Mouse (Mus musculus) kidney, postnatal 25 days (tissue): Measurements from ENCODE around the gene Slc22a3.

Source experiments
- DNase-seq, 2 experiments: peaks; one replicate each; pipeline ENCODE4 v3.0.0; 2021; ENCODE audit warnings: mixed read lengths in 2 of 2

Gene Slc22a3

GRCm38 (mm10) chr17:12396163-12396677, 111.3 kb downstream of the Slc22a3 start:
- no peak for DNase-seq

GRCm38 (mm10) chr17:12388239-12388638, 119.3 kb downstream of the Slc22a3 start:
- DNase-seq = peak; percentile 59 to 65

DNA sequence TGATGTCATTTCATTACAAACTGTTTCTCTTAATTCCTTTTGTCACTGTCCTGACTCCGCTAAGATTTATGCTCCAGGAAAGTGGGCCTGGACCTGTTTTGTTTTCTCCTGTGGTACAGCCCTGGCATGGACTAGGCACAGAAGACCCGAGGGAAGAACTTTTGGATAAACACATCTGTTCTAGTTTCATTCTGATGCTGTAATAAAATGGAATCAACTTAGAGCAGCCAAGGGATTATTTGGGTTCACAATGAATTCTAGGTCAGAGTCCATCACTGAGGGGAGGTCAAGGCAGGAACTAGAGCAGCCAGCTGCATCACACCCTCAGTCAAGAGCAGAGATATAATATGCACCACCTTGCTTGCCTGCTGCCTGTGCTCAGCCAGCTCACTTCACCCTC, 119.7 kb downstream of the Slc22a3 start:
- no peak for DNase-seq

- no peak for DNase-seq
Measured at GRCm38 (mm10) chr17:12385049-12385794, 122.3 kb downstream of the Slc22a3 start.

DNA sequence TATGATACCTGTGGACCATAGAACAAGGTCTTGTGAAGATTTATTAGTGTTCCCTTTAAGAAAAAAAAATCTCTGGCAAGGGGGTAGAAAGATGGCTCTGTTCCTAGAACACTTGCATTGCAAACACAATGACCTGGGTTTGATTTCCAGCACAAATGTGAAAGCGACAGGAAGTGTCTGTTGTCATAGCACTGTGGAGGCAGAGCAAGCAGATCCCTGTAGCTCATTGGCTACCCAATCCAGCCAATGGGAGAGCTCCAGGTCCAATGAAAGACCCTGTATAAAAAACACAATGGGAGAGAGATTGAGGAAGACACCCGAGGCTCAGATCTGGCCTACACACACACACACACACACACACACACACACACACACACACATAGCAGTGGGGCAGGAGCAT, 125.0 kb downstream of the Slc22a3 start:
- no peak for DNase-seq

DNA sequence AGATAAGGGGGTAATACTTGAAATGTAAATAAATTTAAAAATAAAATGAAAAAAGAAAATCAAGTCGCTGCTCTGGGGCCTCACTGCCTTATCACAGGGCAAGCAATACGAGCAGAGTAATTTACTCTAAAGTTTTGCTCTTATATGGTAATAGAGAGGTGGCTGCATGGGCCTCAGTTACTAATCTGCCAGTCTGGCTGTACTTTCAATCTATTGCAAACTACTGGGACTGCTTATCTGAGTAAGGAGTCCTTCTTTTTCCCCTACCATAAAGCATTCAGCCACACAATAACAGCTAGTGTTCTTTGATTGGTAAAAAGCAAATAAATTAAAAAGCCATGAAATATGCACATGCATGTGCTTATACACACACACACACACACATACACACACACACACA, 125.9 kb downstream of the Slc22a3 start:
- DNase-seq = no peak

GRCm38 (mm10) chr17:12380287-12380686, 127.2 kb downstream of the Slc22a3 start:
- DNase-seq = no peak

DNA sequence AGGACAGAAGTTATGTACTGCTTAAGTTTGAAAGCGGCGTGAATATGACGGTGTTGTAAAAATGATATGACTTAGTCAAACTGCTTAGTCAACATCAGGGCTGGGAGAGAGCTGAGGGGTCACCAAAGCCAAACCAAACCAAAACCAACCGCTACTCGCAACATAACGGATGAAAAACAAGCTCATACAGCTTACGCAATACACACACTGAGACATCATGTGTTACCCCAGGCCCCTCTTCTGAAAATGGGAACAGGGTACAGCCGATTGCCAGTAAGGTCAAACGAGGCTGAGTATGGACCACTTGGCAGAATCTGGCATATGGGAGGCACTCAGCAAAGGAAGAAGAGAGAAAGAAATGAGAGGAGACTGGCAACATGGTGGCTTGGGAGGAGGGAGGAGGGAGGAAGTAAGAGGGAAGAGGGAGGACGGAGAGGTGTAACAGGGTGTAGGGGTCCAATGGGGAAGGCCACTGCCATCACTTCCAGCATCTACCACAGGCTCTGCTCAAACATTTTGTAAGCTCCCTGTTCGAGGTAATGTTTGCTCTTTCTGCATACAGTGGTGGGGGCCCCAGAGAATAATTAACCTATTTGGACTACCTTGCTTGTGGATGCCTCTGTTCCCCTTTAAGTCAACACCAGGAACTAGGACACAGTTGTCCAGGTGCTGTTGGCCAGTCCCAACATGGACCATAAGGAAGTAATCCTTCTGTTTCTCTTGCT, 129.4 kb downstream of the Slc22a3 start, which contains the start of gene Plg:
Gene Plg (plus strand): TSS at position 628 of the 725 bp plus-strand sequence.
- DNase-seq = no peak

- DNase-seq = no peak
Measured at GRCm38 (mm10) chr17:12373601-12374144, 133.8 kb downstream of the Slc22a3 start.

DNA sequence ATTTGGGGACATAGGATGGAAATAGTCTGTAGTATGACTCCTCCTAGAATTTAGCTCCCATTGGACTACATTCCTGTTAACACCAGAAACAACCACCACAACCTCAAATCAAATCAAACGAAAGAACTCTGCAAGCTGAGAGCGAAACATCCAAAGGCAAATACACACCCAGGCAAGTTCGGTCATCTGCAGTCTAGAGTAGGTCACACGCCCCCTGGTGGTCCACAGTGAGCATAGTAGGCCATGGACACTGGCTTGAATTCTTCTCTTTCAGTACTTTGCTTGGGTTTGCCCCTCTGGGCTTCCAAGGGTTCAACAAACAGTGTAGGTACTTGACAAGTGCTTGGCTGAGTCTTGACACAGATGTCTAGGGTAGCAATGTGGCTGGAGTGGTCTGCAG, 135.5 kb downstream of the Slc22a3 start:
- DNase-seq = peak; percentile 78 to 88

DNA sequence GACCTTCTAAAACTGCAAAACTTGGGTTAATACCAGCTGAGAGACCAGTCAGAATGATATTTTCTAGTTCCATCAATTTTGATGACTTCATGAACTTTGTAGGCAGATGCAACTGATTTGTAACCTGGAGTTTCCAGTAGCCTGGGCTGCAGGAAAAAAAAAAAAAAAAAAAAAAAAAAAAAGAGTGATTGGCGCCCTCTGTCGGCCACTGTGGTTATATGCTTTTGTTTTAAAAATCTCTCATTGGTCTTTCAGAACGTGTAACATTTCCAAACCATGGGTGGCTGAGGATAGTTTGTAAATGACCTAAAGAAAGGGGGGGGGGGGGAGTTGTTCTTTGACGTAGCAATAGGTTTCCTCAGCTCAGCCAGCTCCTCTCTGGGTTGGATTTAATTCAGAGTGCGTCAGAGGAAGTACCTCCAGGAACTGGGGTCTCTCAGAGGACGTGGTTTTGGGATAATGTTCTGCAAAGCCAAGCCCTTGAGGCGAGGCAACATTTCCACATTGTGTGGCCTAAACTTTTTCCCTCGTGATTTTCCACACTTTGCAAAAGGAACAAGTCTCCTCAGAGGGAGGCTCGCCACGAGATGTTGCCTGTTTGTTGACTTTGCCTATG, 136.1 kb downstream of the Slc22a3 start:
- DNase-seq = peak; percentile 24 to 45

DNA sequence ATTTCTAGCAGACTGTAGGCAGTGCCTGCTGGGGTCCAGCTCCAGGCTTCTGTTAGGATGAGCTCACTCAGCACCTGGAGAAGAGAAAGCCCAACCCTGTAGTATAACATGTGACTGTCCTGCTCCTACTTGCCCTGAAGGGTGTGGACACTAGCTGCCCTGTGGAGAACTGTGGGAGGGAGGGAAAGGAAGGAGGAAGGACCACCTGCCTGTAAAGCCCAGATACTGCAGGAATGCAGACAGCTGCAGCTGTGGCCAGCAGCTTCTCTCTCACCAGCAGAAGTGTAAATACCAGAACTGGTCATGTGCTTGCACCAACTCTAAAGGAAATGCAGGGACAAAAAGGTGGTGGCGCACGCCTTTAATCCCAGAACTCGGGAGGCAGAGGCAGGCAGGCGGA, 137.2 kb downstream of the Slc22a3 start:
- peak in 1 of 2 experiments; percentile 32 for DNase-seq

DNA sequence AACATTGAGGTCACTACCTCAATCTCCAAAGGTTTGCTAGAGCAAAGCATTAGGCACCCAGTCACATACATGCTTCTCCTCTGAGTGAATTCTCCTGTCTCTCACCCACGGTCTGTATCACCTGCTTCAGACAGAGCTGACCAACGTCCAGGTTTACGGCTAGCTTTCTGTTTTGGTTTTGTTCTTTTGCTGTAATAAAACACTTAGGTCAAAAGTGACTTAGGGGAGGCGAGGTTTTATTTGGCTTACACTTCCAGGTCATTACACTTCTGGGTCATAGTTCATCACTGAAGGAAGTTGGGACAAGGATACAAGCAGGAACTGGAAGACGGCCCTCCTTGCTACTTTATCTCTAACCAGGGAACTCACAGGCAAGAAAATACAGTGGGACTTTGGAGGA, 138.1 kb downstream of the Slc22a3 start:
- DNase-seq = no peak
